Mouse (Mus musculus): ENCODE measurements around the gene Mbnl1.

DNA sequence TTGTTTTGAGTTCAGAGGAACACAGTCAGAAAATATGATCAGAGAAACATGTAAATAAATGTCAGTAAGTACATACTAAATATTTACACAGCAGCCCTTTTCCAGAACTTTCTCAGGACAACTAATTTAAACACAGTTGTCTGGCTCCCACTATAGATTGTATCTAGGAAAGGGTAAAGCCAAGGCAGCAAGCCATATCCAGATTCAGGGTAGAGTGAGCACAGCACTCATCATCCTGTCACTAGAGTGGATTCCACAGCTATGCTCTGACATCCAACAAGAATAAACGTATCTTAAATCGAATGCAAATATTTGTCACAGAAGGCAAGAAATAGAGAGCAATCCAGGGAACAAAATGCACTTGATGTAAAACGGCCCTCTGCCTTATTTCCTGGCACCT lies 165.9 kb downstream of the Mbnl1 start:
- TF ChIP-seq CTCF (IDR thresholded peaks at IDR 0.05; ENCODE audit: low read depth, low read length) (no peak), POLR2A (IDR thresholded peaks at IDR 0.05; ENCODE audit: borderline replicate concordance, low read depth, low read length) (no peak)

All from bone marrow macrophage, adult 2 months (primary cell).